Mouse (Mus musculus) thymus, postnatal 36 days (tissue): ENCODE measurements around the gene Gm18596.

Source experiments
- DNase-seq, 2 experiments: peaks; one replicate each; pipeline ENCODE4 v3.0.0; 2022; ENCODE audit warnings: mixed read lengths in 2 of 2

Gm18596 gene

DNA sequence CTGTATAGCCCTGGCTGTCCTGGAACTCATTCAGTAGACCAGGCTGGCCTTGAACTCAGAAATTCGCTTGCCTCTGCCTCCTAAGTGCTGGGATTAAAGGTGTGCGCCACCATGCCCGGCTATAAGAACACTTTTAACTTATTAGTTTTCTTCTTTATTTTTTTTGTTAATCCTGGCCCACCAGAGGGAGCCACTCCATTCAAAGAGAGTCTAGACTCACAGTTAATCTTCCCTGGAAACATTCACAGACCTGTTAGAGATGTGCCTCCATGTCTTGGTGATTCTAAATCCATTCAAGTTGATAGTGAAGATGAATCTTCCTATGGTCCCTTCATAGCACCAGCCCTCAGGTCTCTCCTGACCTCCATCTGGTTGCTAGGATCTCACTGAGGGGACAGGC lies 32.6 kb downstream of the Gm18596 start:
- DNase-seq, result no peak

DNA sequence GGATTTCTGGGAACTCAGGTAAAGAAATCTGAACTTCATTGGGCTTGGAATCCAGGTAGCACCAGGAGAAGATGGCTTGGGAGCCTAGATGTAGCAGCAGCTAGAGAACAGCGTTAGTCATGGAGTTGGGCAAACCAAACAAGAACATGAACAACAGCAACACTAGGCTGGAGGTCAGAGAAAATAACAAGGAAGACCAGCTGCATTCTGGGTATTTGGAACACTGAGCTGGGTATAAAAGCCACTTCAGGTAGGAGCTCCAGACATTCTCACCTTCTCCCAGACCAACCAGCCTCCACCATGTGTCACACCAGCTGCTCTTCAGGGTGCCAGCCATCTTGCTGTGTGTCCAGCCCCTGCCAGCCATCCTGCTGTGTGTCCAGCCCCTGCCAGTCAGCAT lies 36.1 kb downstream of the Gm18596 start, which contains the start of gene Gm10272:
Gene Gm10272, plus strand, starts transcription at position 301 of the 400 bp plus-strand sequence.
- DNase-seq, result no peak

DNA sequence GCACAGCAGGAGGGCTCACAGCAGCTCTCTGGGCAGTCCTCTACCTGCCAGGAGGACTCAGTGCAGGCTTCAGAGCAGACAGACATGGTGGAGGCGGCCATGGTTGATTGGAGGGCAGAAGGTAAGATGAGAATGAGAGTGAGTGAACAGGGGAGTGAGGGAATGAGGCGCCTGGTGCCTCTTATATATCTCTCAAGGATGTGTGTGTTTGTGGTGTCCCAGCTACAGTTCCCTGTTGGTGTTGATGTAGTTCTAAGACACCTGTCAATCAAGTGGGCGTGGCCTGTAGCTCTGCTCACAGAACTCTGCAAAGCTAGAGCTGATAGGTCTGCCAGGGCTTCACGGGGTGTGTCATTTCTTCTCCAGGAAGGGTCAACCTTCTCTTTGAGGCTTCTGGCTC lies 45.3 kb downstream of the Gm18596 start, which contains the start of gene Gm9508:
Gene Gm9508, minus strand, starts transcription at position 101 of the 400 bp plus-strand sequence.
- no peak for DNase-seq
